16 mouse cellular contexts compared by ENCODE assay signal in genomic region chr10:116980273-116980672, GRCm38 (mm10). TPM values are rescaled to one million over a fixed set of nuclear protein-coding genes. Genes with fewer than 3 reads are reported as not detected.
"Had no signal": no experiment of that assay in that cellular context is flagged by ENCODE, and none has a peak within 500 bp of the region (broad histone marks: within the 10 kb centered on the region; RNA-seq: fewer than 3 reads in every experiment).

No protein-coding gene starts in this region.

- H3K27me3 ChIP-seq: limb, embryonic 15.5 days; liver, embryonic 13.5 days; lung, embryonic 15.5 days; midbrain, embryonic 13.5 days had no signal

- H3K4me1 ChIP-seq: limb, embryonic 15.5 days; liver, embryonic 13.5 days; lung, embryonic 15.5 days; midbrain, embryonic 13.5 days had no signal

- H3K4me2 ChIP-seq: limb, embryonic 15.5 days; liver, embryonic 13.5 days; lung, embryonic 15.5 days; midbrain, embryonic 13.5 days had no signal

- H3K4me3 ChIP-seq: limb, embryonic 15.5 days; liver, embryonic 13.5 days; lung, embryonic 15.5 days; midbrain, embryonic 13.5 days had no signal

- H3K9ac ChIP-seq: limb, embryonic 15.5 days; liver, embryonic 13.5 days; liver, postnatal 0 days; lung, embryonic 15.5 days; midbrain, embryonic 13.5 days had no signal

- H3K27ac ChIP-seq: limb, embryonic 15.5 days; liver, embryonic 13.5 days; lung, embryonic 15.5 days; midbrain, embryonic 13.5 days had no signal

- H3K36me3 ChIP-seq: limb, embryonic 15.5 days; liver, embryonic 13.5 days; lung, embryonic 15.5 days; midbrain, embryonic 13.5 days had no signal

- H3K9me3 ChIP-seq: limb, embryonic 15.5 days; liver, embryonic 13.5 days; lung, embryonic 15.5 days; midbrain, embryonic 13.5 days had no signal

- DNase-seq: layer of hippocampus, adult 9-11 months; layer of hippocampus, postnatal 36 days; liver, embryonic 13.5 days; right cerebral cortex, adult 18-20 months; right cerebral cortex, postnatal 25 days had no signal

- ATAC-seq: intestine, embryonic 16.5 days; liver, postnatal 0 days; midbrain, embryonic 13.5 days had no signal

RNA-seq across cellular contexts. Expression of gene Best3, which starts 5.8 kb away (rescaled TPM):
- polyA plus RNA-seq: intestine, embryonic 16.5 days; liver, postnatal 0 days; thymus, postnatal 0 days had no signal

RNA-seq across cellular contexts. Expression of gene Gm10271, which starts 7.9 kb away (rescaled TPM):
- polyA plus RNA-seq: intestine, embryonic 16.5 days; limb, embryonic 11.5 days; limb, embryonic 15.5 days; liver, embryonic 13.5 days; liver, postnatal 0 days; lung, embryonic 15.5 days; midbrain, embryonic 13.5 days; midbrain, postnatal 0 days; neural tube, embryonic 14.5 days; small intestine, adult 2 months; stomach, embryonic 16.5 days; thymus, postnatal 0 days had no signal
